Mouse (Mus musculus) left cerebral cortex, postnatal 14 days (tissue): ENCODE measurements at regions not wholly inside any gene's neighbourhood (a gene's known extent, or its start where the extent isn't known, plus 50 kb on each side); places are given as distances from the start of the nearest gene placed in this dataset.

Experiments used
- DNase-seq, 2 experiments: peaks; one replicate each; pipeline ENCODE4 v3.0.0; 2021 to 2022; ENCODE audit warnings: low spot score in 2 of 2, mixed read lengths in 1 of 2
- intact Hi-C: fragments of 180-260 bp; cut with DNase I; formaldehyde crosslinking; loops from one replicate; pipeline ENCODE4 v1.15.1; 2025

GRCm38 (mm10) chr4:142306076-142306475 lies 66.9 kb upstream of the Kazn start:
- DNase-seq: no peak
- intact Hi-C loops: no loop called here

DNA sequence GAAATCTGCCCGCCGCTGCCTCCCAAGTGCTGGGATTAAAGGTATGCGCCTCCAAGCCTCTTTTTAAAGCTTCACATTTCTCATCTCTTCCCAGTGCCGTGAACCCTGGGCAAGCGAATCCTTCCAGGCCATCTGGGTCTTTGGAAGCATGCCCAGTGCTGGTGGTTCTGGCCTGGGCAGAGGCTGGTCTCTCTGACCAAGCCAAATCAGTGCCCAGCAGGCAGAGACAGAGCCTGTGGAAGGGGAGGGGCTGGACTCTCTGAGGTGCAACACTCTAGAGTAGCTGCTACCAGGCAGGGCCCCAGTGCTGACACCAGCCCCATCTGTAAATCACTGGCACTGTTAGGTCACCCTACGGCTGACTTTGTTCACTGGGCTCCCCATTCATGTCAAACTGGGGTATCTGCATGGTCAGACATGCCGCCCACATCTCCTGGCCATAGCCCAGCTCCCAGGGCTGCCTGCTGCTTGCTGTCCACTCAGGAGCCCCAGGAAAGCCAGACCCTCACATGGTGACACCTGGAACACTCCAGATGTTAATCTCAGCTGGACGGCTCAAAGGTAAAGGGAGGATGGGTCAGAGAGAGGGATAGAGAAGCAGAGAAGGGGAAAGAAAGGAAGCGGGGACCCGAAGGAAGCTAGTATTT lies 64.3 kb upstream of the Kazn start:
- intact Hi-C loops: no loop called here
- DNase-seq: no peak

DNA sequence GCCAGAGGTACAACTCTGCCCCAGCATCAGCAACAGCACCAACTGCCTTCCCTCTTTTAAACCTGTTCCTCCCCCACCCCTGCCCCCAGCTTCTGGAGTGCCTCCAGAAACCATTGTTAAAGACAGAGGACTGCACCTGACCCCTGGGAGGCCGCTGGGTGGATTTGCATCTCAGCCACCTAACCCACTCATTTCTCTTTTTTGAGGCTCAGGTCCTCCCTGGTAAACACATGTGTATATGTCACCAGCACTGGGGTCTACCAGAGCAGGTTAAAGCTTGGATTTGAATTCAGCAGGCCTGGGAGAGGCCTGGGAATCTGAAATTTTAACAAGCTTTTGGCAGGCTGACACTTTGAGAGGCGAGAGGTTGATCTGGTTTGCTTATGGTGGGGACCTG lies 63.5 kb upstream of the Kazn start:
- intact Hi-C loops: no loop called here

GRCm38 (mm10) chr4:142302041-142302723 lies 63.0 kb upstream of the Kazn start:
- intact Hi-C loops: no loop called here
- no peak for DNase-seq

More for the DNA sequence above, 63.5 kb upstream of the Kazn start:
- no peak for DNase-seq

DNA sequence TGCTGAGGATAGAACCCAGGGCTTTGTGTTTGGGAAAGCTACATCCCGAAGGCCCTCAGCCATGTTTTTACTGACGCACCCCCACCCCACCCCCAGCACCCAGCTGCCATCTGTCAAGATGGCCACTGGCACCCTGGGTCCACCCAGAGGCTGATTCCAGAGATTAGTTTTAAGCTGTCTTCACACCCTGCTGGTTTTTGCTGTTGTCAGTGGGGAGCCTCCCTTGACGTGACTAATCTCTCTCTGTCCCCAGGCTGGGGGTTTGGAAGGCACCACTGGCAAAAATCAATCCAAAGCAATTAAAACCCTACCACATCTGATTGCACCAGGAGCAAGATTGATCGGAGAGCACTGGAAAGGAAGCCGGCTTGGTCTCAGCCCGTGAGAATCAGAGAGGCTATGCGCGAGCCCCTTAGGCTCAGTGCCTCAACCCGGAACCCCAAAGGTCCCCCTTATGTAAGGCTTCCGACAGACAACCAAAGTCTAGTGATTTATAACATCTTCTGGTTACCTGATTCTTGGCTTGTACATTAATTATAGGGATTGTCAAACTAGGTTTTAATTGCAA lies 59.7 kb upstream of the Kazn start:
- intact Hi-C loops: no loop called here
- no peak for DNase-seq

DNA sequence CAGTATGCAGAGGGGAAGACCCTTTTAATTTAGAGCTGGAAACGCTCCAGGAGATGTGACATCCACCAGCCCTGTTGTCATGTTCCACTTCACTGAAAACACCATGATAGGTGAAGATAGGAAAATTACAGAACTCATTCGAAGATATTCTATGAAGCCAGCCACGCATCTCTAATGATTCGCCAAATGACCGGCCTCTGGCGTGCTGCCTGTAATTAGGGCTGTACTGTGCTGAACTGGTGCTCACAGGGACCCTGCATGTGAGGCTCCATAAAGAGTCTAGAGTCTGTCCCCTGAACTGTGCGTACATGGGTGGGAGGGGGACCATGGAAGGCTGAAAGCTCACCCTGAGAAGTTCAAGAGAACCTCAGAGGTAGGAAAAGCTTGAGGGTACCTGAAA lies 53.6 kb upstream of the Kazn start:
- intact Hi-C loops: no loop called here

DNA sequence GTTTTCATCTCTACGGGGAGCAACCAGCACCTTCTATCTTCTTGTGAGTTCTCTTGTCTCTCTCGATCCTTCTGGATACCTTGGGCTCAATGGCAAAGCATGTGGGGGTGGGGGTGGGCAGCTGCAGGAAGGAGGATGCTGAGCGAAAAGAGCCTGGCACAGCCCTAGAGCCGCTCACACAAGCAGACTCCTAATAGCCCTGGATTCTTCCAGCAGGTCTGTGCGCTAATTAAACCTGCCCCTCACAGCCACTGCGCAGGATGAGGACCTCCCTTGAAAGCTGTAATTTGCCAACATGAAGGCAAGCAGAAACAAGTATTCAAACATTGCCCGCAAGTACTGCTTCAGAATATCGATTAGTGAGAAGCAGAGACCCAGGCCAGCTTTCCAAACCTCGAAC lies 53.1 kb upstream of the Kazn start:
- intact Hi-C loops: no loop called here
- no peak for DNase-seq

More for the DNA sequence above, 53.6 kb upstream of the Kazn start:
- DNase-seq: no peak

DNA sequence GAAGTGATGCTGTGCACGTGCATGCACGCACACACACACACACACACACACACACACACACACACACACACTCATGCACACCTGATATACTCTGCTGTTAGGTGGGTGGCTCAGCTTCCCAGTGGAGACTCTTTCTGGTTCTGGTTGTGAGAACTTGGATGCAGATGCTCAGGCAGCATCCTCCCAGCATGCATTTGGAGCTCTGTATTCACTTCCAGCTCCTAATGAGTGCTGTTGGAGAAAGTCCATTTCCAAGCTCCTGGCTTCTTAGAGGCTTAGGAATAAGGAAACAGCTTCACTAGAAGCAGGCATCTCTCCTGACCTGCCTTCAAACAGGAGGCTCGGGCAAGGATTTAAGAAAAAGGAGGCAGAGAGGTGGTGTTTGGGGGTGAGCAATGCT lies 52.2 kb upstream of the Kazn start:
- DNase-seq: no peak
- intact Hi-C loops: no loop called here
